Mouse (Mus musculus): Measurements from ENCODE around the gene Hspa12a.

GRCm38 (mm10) chr19:58849333-58850131 is 93.9 kb downstream of the Hspa12a start:
- no peak for TF ChIP-seq POLR2A (IDR thresholded peaks at IDR 0.05; ENCODE audit: low read depth, low read length)
- no peak for TF ChIP-seq CTCF (conservative IDR thresholded peaks at IDR 0.05; ENCODE audit: insufficient read depth, insufficient read length, low read depth, low read length)

Measured in kidney, adult 2 months (tissue).